Mouse (Mus musculus) CH12.LX (cell line): ENCODE measurements around the gene Il22ra1.

Source experiments
- CTCF ChIP-seq, 2 experiments: IDR thresholded peaks in 1 of 2; conservative IDR thresholded peaks in 1 of 2; 2 replicates each; pipeline ENCODE4 v1.5.1; 2011 to 2012; ENCODE audit warnings: low read depth in 2 of 2, low read length in 2 of 2, improper control_type of control experiment in 1 of 2, inconsistent platforms in 1 of 2, mild to moderate bottlenecking in 1 of 2, moderate library complexity in 1 of 2
- EP300 ChIP-seq: IDR thresholded peaks from 2 replicates; pipeline ENCODE4 v1.6.1; 2011; ENCODE audit warnings: low read length, improper control_type of control experiment
- POLR2A ChIP-seq: IDR thresholded peaks from 2 replicates; pipeline ENCODE4 v1.6.1; 2011; ENCODE audit warnings: low read depth, mild to moderate bottlenecking, improper control_type of control experiment, low read length

- TF ChIP-seq POLR2A: no peak
- no peak for TF ChIP-seq EP300
- TF ChIP-seq CTCF (conservative IDR thresholded peaks at IDR 0.05 in 1 of 2, IDR thresholded peaks at IDR 0.05 in 1 of 2; ENCODE audit: low read depth in 2 of 2, low read length in 2 of 2): no peak
These were observed 31.5 kb downstream of the Il22ra1 start, which contains the start of gene Myom3 for GRCm38 (mm10) chr4:135759356-135759976.
